Mouse (Mus musculus): ENCODE results near the gene Gprasp1. TPM values are rescaled to one million over a fixed set of nuclear protein-coding genes. Genes with fewer than 3 reads are reported as not detected.
A peak's percentile ranks its signal among the peaks of the same experiment; 100 is the strongest.
"Not testable (repeated sequence)": the region's sequence is repeated elsewhere in the genome, so short reads cannot be mapped to it uniquely, and the experiment has no call there.

The Gprasp1 gene
- polyA plus RNA-seq, 1 experiment: 18.2 TPM

DNA sequence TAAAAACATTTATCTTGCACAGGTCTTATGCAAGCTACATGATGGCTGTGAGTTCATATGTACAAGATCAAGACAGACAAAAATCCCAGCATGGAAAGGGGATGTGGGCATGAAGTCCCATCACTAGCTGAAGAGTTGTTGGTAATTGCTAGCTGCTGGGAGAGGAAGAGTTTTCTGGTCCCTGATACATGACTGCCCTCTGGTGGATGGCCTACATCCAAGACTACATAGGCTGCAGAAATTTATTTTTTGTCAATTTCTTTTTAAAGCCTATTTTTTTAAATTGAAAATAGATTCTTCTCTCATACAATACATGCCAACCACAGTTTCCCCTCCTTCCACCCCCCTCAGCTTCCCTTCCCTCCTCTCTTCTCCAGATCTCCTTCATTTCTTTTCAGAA, 19.2 kb downstream of the Gprasp1 start:
- Histone ChIP-seq H3K27ac (ENCODE audit: insufficient read depth, low read depth, low read length) (no peak overlapping the region), H3K4me1 (ENCODE audit: control insufficient read depth, insufficient read depth, low read length) (no peaks in the 10 kb centered on the region), H3K4me3 (ENCODE audit: insufficient read depth, low read length) (no peak overlapping the region)
- TF ChIP-seq CTCF (IDR thresholded peaks at IDR 0.05; ENCODE audit: low read depth, low read length): no peak
- TF ChIP-seq POLR2A (IDR thresholded peaks at IDR 0.05; ENCODE audit: borderline replicate concordance, low read depth, low read length): no peak

DNA sequence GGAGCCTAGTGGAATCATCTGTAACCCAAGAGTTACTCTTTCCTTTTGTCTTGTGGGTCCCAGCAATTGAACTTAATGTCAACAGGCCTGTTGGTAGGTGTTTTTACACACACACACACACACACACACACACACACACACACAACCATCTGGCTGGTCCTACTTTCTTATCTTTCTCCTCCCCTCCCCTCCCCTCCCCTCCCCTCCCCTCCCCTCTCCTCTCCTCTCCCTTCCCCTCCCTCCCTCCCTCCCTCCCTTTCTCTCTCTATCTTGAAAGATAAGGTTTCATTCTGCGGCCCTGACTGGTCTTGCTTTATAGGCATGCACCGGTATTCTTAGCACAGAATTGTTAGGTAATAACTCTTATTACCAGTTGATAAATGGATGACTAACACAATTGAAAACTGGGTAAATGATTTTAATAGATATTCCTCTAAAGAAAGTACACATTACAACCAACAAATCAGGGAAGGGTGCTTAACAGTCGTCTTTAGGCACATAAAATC, 25.6 kb downstream of the Gprasp1 start:
- Histone ChIP-seq H3K4me1 (ENCODE audit: control insufficient read depth, insufficient read depth, low read length) (no peaks in the 10 kb centered on the region), H3K4me3 (ENCODE audit: insufficient read depth, low read length) (no peak overlapping the region), H3K27ac (ENCODE audit: insufficient read depth, low read depth, low read length) (no peak overlapping the region)
- no peak for TF ChIP-seq CTCF (IDR thresholded peaks at IDR 0.05; ENCODE audit: low read depth, low read length)
- no peak for TF ChIP-seq POLR2A (IDR thresholded peaks at IDR 0.05; ENCODE audit: borderline replicate concordance, low read depth, low read length)

DNA sequence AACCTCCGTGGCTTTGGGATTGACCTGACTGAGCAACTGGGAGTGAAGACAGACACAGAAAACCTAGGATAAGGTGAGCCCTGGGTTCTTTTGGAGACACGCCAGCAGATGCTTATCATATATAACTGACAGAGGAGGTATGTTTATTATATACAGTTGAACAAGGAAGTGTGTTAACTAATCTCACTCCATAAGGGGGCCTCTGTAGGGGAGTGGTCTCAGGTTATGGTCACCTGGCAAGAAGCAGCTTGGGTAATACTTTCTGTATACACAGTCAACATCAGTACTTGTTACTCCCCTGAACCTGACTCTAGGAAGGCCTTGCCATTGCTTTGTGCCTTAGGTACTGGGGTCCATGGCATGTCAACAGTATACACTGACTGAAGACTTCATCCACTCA, 26.0 kb downstream of the Gprasp1 start:
- H3K4me1 ChIP-seq (ENCODE audit: control insufficient read depth, insufficient read depth, low read length): no peaks in the 10 kb centered on the region
- H3K4me3 ChIP-seq (ENCODE audit: insufficient read depth, low read length): no peak overlapping the region
- TF ChIP-seq POLR2A (IDR thresholded peaks at IDR 0.05; ENCODE audit: borderline replicate concordance, low read depth, low read length) (no peak), CTCF (IDR thresholded peaks at IDR 0.05; ENCODE audit: low read depth, low read length) (no peak)
- H3K27ac ChIP-seq (ENCODE audit: insufficient read depth, low read depth, low read length): no peak overlapping the region

- H3K4me3 ChIP-seq (ENCODE audit: insufficient read depth, low read length): no peak overlapping the region
- no peak overlapping the region for H3K27ac ChIP-seq (ENCODE audit: insufficient read depth, low read depth, low read length)
- no peak for TF ChIP-seq POLR2A (IDR thresholded peaks at IDR 0.05; ENCODE audit: borderline replicate concordance, low read depth, low read length)
- TF ChIP-seq CTCF (IDR thresholded peaks at IDR 0.05; ENCODE audit: low read depth, low read length): no peak
- no peaks in the 10 kb centered on the region for H3K4me1 ChIP-seq (ENCODE audit: control insufficient read depth, insufficient read depth, low read length)
Observed at GRCm38 (mm10) chrX:135791536-135791935, 49.0 kb downstream of the Gprasp1 start.

DNA sequence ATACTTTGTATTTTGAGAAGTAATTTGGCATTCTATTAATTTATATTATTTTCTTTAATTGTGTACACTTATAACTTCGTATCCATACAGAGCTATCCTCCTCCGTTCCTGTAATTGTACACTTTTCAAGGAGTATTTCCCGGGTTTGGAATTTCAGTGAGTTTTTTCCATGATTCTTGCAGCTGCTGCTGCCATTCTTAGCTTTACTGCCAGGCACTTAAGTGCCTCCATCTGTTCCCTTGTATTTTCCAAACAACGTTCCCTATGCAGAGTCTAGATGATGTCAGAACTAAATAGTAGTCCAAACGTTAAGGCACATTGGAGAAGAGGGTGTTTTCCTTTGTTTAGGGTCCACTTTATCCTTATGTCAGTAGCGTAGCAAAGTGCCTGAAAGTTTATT, 49.8 kb downstream of the Gprasp1 start:
- Histone ChIP-seq H3K4me1 (ENCODE audit: control insufficient read depth, insufficient read depth, low read length) (no peaks in the 10 kb centered on the region), H3K4me3 (ENCODE audit: insufficient read depth, low read length) (no peak overlapping the region), H3K27ac (ENCODE audit: insufficient read depth, low read depth, low read length) (no peak overlapping the region)
- TF ChIP-seq POLR2A (IDR thresholded peaks at IDR 0.05; ENCODE audit: borderline replicate concordance, low read depth, low read length) (no peak), CTCF (IDR thresholded peaks at IDR 0.05; ENCODE audit: low read depth, low read length) (no peak)

DNA sequence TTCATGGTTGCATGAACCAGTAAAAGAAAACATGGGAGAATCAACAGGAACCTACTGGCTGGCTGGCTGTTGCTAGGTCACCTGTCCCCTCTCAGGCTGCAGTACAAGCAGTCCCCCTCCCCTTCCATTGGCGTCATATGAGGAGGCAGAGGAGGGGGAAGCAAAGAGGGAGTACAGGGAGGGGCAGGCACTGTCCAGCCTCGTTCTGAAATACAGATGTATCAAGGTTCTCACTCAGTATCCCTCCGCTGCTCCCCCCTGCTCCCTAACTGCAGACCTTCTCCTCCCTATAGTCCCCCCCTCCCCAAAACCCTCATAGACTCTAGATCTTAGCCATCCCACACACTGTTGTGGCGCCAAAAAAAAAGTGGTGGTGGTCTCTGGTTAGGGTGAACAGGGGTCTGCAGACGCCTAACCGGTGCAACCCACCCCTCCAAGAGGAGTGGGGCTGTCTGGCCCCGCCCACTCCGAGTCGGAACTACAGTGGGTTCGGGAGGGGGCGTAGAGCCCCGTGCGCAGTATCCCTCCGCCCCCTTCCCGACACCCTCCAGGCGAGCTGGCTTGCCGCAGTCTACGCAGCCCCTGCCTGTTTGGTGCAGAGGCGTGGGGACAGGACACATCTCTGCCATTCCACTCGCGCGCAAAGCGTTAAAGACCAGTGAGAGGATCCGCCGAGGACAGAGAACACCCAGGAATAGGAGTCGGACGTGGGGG, 53.2 kb downstream of the Gprasp1 start:
- H3K4me3 ChIP-seq (ENCODE audit: insufficient read depth, low read length): peak overlapping the region; percentile 11
- not testable (repeated sequence) for H3K4me1 ChIP-seq (ENCODE audit: control insufficient read depth, insufficient read depth, low read length); H3K27ac ChIP-seq (ENCODE audit: insufficient read depth, low read depth, low read length)

DNA sequence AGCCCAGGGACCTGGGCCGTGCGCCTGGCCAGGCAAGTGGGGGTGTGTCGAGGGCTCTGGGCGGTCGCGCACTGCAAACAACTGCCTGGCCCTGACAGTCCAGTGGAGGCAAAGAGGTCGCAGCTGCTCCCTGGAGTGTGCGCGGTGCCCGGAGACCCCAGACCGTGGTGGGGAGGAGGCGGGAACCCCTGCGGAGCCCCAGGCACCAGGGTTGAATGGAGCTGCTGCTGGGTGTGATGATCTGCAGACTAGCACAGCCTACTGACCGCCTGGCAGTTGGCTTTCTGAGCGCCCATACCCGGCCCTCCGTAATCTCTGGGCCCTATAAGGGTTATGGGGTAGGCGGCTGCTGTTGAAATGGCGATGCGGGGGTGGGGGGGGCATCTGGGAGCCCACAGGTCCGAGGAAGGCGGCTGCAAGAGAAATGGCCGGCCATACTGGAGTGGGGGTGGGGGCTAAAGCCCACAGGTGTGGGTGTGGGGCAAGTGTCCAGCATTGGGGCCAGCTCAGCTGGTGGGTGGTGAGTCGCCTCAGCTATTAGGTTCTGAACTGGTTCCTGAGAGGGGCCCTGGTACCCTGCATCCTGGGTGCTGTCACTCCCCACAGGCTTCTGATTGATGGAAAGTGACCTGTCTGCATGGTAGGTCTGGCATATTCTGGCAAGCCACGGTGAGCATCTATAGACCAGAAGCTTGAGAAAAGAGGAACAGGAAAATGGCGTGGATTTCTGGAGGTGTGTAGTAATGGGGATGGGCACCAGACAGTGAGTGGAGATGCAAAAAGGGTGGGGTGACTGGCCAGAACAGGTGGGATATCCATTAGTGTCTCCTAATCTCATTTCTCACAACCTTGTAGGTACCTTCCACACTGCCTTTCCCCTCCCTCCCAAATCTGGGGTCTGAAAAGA, 54.0 kb downstream of the Gprasp1 start:
- peak overlapping the region; percentile 23 for H3K4me3 ChIP-seq (ENCODE audit: insufficient read depth, low read length)
- not testable (repeated sequence) for H3K27ac ChIP-seq (ENCODE audit: insufficient read depth, low read depth, low read length); H3K4me1 ChIP-seq (ENCODE audit: control insufficient read depth, insufficient read depth, low read length)

GRCm38 (mm10) chrX:135797212-135797644, 54.7 kb downstream of the Gprasp1 start, which contains the start of gene Bhlhb9:
Bhlhb9 (plus strand) TSS chrX:135797594.
- H3K27ac ChIP-seq (ENCODE audit: insufficient read depth, low read depth, low read length); H3K4me1 ChIP-seq (ENCODE audit: control insufficient read depth, insufficient read depth, low read length): not testable (repeated sequence)
- peak within 1 kb of the TSS; percentile 23 for H3K4me3 ChIP-seq (ENCODE audit: insufficient read depth, low read length)

- no peak for TF ChIP-seq POLR2A (IDR thresholded peaks at IDR 0.05; ENCODE audit: borderline replicate concordance, low read depth, low read length)
- no peak for TF ChIP-seq CTCF (IDR thresholded peaks at IDR 0.05; ENCODE audit: low read depth, low read length)
- no peaks in the 10 kb centered on the region for H3K4me1 ChIP-seq (ENCODE audit: control insufficient read depth, insufficient read depth, low read length)
- no peak overlapping the region for H3K27ac ChIP-seq (ENCODE audit: insufficient read depth, low read depth, low read length)
- H3K4me3 ChIP-seq (ENCODE audit: insufficient read depth, low read length): no peak overlapping the region
Observed at GRCm38 (mm10) chrX:135804149-135804548, 61.6 kb downstream of the Gprasp1 start.

DNA sequence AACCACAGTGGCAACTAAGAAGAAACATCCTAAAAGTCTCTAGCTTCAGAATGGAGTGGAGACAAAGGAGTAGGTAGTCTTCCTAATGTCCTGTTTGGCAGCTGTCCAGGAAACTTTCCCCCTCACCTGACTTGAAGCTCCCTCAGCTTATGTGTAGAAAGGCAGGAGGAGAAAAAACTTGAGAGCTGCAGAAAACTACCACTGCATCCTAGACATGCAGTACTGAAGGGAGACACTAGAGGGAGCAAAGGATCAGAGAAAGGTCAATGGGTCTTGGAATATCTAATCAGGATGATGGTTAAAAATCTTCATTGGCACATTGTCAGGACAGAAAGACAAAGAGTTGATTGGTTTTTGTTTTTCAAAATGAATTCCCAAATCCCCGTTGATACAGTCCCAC, 63.2 kb downstream of the Gprasp1 start:
- no peak overlapping the region for H3K27ac ChIP-seq (ENCODE audit: insufficient read depth, low read depth, low read length)
- no peaks in the 10 kb centered on the region for H3K4me1 ChIP-seq (ENCODE audit: control insufficient read depth, insufficient read depth, low read length)
- no peak overlapping the region for H3K4me3 ChIP-seq (ENCODE audit: insufficient read depth, low read length)
- TF ChIP-seq POLR2A (IDR thresholded peaks at IDR 0.05; ENCODE audit: borderline replicate concordance, low read depth, low read length) (no peak), CTCF (IDR thresholded peaks at IDR 0.05; ENCODE audit: low read depth, low read length) (no peak)

GRCm38 (mm10) chrX:135835896-135836295, 93.4 kb downstream of the Gprasp1 start:
- not testable (repeated sequence) for H3K27ac ChIP-seq (ENCODE audit: insufficient read depth, low read depth, low read length); H3K4me3 ChIP-seq (ENCODE audit: insufficient read depth, low read length); H3K4me1 ChIP-seq (ENCODE audit: control insufficient read depth, insufficient read depth, low read length)

Measured in bone marrow macrophage, adult 2 months (primary cell).